Mouse (Mus musculus) limb, embryonic 10.5 days (tissue): ENCODE measurements around the gene Uri1. TPM values are rescaled to one million over a fixed set of nuclear protein-coding genes. Genes with fewer than 3 reads are reported as not detected.

Experiments used
- DNase-seq: peaks from one replicate; pipeline ENCODE4 v3.0.0-alpha.2; 2017; ENCODE audit warnings: low spot score
- H3K27ac ChIP-seq: fragments of 300-500 bp; sonication (generic); 2 replicates; pipeline ENCODE4 v1.5.1; 2016; ENCODE audit warnings: mild to moderate bottlenecking
- H3K27me3 ChIP-seq: fragments of 300-500 bp; sonication (generic); 2 replicates; pipeline ENCODE4 v1.6.1; 2016; ENCODE audit warnings: low read depth, mild to moderate bottlenecking; ENCODE audit not compliant: poor library complexity, severe bottlenecking
- H3K36me3 ChIP-seq: fragments of 300-500 bp; sonication (generic); 2 replicates; pipeline ENCODE4 v1.6.1; 2016; ENCODE audit warnings: mild to moderate bottlenecking, moderate library complexity
- H3K4me1 ChIP-seq: fragments of 300-500 bp; sonication (generic); 2 replicates; pipeline ENCODE4 v1.6.1; 2016
- H3K4me3 ChIP-seq: fragments of 300-500 bp; sonication (generic); 2 replicates; pipeline ENCODE4 v1.5.1; 2016; ENCODE audit warnings: mild to moderate bottlenecking, moderate library complexity
- H3K9me3 ChIP-seq: fragments of 300-500 bp; sonication (generic); replicated peaks from 2 replicates; pipeline ENCODE4 v1.6.1; 2016; ENCODE audit warnings: mild to moderate bottlenecking
- WGBS: fragments of 180-500 bp; shearing (Covaris S2); methylation state at CpG from one replicate; pipeline ENCODE4 v1.1.7; 2016; 5-methylcytosine and 5-hydroxymethylcytosine counted together
- polyA plus RNA-seq: library from polyadenylated mRNA; unstranded; fragments of >200 nt; fragmentation: Nextera tagmentation; extraction: Ambion mirVana; gene quantifications from 2 replicates; pipeline ENCODE4 v1.2.1, GENCODE M21; 2016

Uri1 gene
- polyA plus RNA-seq, 1 experiment from 2014 or later: 39.1 TPM

DNA sequence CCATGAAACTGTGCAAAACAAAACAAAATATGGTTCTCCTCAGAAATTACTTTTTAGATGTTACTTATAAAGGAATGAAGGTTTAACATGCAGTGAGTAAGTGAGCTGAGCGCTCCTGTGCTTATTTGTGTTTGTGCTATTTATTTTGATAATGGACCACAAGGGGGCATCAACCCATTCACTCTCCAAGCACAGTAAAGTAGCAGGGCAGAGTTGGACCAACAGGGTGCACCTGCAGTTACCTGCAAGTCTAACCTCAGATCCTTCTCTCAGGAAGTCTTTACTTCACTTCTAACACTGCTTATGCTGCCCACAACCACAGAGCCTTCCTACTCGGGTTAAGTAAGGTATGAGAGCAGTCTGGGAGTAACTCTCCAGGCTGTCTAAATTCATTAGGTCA, 23.7 kb downstream of the Uri1 start:
- H3K27me3 ChIP-seq: no peaks in the 10 kb centered on the region
- WGBS: 58% methylated on average over 2 of the region's 2 CpGs
- no peaks in the 10 kb centered on the region for H3K36me3 ChIP-seq
- no peaks in the 10 kb centered on the region for H3K9me3 ChIP-seq
- no peak for DNase-seq
- no peak overlapping the region for H3K27ac ChIP-seq
- H3K4me3 ChIP-seq: no peak overlapping the region
- H3K4me1 ChIP-seq: no peaks in the 10 kb centered on the region

DNA sequence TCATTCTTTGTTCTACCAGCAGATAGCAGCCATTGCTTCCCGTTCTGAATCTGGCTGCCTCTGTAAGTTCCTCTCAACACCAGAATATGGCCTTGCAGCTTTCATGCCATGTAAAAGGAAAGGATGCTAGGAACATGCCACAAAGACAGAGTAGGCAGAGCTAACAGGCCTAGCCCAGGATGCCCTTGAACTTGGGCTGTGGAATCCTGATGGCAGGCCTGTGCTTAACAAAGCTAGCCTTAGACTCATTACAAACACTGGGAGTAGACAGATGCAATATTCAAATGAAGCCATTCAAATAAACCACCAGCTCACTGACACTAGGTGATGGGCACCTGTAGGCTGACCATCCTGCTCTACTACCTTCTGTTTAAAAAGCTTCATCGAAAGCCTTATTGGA, 30.5 kb downstream of the Uri1 start:
- Histone ChIP-seq H3K4me3 (no peak overlapping the region), H3K27me3 (no peaks in the 10 kb centered on the region), H3K9me3 (no peaks in the 10 kb centered on the region), H3K4me1 (no peaks in the 10 kb centered on the region), H3K27ac (no peak overlapping the region), H3K36me3 (no peaks in the 10 kb centered on the region)
- DNase-seq: no peak
- WGBS: 91% methylated on average over 2 of the region's 2 CpGs

DNA sequence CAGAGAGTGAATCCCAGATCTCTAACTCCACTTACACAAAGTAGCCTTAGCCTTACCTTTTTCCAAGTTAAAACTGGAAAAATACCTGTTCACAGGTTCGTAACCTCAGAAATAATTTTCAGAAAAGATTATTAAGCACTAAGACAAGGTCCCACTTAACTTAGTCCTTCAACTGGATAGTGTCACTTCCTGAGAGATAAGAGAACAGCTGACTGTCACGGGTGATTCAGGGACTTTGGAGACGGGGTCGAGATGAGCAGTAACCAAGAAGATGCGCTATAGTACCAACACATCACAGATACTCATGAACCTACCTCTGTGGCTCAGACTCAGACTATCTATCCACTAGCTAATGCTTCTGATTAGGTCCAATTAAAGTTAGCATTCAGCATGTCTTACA, 38.5 kb downstream of the Uri1 start:
- Histone ChIP-seq H3K9me3 (no peaks in the 10 kb centered on the region), H3K27me3 (no peaks in the 10 kb centered on the region), H3K4me1 (no peaks in the 10 kb centered on the region), H3K27ac (no peak overlapping the region), H3K36me3 (peaks cover 10% of the 10 kb centered on the region), H3K4me3 (no peak overlapping the region)
- 86% methylated on average over 5 of the region's 5 CpGs for WGBS
- no peak for DNase-seq

DNA sequence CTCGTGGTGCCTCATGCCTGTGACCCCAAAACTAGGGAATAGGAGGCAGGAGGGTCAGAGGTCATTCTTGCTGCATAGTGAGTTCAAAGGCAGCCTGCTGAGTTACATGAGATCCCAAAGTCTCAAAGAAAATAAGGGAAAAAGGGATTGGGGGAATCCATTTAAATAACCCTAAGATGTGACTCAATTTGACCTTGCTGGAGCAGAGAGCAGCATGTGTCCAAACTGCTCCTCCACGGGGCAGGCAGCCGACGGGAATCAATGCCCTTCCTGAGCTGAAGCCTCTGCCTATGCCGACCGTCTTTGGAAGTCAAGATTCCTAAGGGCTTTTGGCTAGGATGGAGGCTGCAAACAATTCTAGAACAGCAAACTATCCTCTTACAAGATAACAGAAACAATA, 39.9 kb downstream of the Uri1 start:
- Histone ChIP-seq H3K9me3 (no peaks in the 10 kb centered on the region), H3K27ac (no peak overlapping the region), H3K36me3 (peaks cover 24% of the 10 kb centered on the region), H3K4me3 (no peak overlapping the region), H3K27me3 (no peaks in the 10 kb centered on the region), H3K4me1 (no peaks in the 10 kb centered on the region)
- 73% methylated on average over 6 of the region's 6 CpGs for WGBS
- no peak for DNase-seq

DNA sequence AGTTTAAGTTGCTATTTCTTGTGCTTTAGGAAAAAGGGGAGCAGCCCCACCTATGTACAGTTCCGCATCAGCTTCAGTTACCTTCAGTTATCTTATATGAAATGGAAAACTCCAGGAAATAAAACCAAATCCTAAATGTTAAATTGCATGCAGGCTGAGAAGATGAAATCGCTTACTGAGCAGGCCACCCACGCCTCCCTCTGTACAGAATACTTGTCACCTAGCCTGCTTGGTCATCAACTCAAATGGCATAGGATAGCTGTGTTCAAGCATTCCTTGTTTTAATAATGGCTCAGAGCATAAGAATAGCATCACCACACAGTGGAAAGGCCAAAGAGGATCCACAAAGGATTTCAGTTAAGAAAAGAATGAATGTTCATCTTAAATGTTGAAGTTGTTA, 43.6 kb downstream of the Uri1 start:
- WGBS: 94% methylated on average over 3 of the region's 3 CpGs
- Histone ChIP-seq H3K36me3 (peaks cover 34% of the 10 kb centered on the region), H3K27ac (no peak overlapping the region), H3K27me3 (no peaks in the 10 kb centered on the region), H3K4me3 (no peak overlapping the region), H3K4me1 (no peaks in the 10 kb centered on the region), H3K9me3 (no peaks in the 10 kb centered on the region)
- DNase-seq: no peak

DNA sequence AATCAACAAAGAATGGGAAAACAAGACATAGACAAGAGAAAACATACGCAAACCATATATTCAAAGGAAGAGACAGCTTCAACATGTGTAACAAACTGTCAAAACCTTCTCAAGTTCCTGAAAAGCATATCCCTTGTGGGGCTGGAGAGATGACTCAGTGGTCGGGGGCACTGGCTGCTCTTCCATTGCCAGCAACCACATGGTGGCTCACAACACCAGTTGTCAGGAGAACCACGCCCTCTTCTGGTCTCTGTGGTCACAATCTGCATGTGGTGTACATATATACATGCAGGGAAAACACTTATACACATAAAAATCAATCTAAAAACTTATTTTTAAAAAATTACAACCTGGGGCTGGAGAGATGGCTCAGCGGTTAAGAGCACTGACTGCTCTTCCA, 44.9 kb downstream of the Uri1 start:
- Histone ChIP-seq H3K27ac (no peak overlapping the region), H3K4me1 (no peaks in the 10 kb centered on the region), H3K9me3 (no peaks in the 10 kb centered on the region), H3K27me3 (no peaks in the 10 kb centered on the region), H3K4me3 (no peak overlapping the region), H3K36me3 (peaks cover 34% of the 10 kb centered on the region)
- WGBS: 89% methylated on average over 4 of the region's 4 CpGs
- DNase-seq: no peak

DNA sequence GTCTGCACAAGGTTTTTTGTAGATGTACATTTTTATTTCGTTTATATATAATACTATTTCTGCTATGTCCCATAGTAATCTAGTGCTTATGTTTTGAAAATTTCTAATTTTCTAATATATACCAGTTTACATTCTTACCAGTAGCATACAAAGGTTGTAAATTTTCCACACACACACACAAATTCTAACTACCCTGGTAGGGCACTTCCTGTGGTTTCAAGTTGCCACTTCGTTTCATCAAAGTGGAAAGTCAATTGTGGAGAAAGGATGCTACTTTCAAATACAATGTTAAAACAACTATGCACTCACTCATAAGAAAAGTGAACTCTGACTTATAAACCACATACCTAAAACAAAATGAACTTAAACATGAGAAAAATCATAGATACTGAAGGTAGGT, 45.7 kb downstream of the Uri1 start:
- H3K36me3 ChIP-seq: peaks cover 35% of the 10 kb centered on the region
- no peaks in the 10 kb centered on the region for H3K9me3 ChIP-seq
- no peak overlapping the region for H3K27ac ChIP-seq
- H3K4me1 ChIP-seq: no peaks in the 10 kb centered on the region
- H3K27me3 ChIP-seq: no peaks in the 10 kb centered on the region
- WGBS: 92% methylated on average over 2 of the region's 2 CpGs
- DNase-seq: no peak
- no peak overlapping the region for H3K4me3 ChIP-seq

DNA sequence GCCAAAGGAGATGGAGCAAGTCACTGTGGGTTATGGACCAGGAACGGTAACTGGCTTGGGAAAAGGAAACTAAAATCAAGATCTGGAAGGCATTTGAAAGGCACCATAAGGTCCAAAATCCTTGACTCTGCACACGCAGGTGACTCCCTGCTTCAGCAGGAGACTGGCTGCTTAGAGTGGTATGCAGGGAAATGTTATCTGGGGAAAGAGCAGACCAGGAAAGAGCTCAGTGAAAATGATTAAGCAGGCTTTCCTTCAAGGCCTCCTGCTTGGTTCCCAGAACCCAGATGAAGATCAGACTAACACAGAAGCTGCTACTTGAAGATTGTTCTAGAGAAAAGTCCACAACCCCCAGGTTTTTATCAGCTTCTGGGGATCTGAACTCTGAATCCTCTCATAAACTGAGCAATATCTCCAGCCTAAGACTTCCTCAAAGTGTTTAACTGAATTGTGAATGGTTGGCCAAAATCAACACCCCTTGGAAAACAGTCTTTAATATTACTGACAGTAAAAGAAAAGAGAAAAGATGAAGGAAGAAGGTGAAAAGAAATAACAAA, 50.3 kb downstream of the Uri1 start:
- Histone ChIP-seq H3K36me3 (peaks cover 12% of the 10 kb centered on the region), H3K4me3 (no peak overlapping the region), H3K9me3 (no peaks in the 10 kb centered on the region), H3K4me1 (peaks cover 28% of the 10 kb centered on the region), H3K27me3 (no peaks in the 10 kb centered on the region), H3K27ac (no peak overlapping the region)
- WGBS: 83% methylated on average over 2 of the region's 2 CpGs
- no peak for DNase-seq

DNA sequence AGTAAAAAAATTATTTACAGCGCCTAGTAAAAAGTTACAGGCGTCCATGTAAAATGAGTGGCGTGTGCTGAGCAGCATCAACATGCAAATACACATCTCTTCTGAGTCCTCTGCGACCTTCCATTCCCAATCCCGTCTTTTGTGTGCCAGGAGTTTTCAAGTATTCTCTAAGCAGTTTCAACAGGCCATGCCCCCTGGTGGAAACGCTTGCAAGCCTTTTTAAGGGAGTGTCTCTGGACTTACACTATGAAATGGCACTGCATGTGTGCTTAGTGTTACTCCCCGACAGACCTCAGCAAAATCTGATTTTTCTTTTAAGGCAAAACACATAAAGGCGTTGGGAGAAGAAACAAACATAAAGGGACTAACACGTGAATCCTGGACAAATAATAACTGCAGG, 50.8 kb downstream of the Uri1 start:
- peaks cover 12% of the 10 kb centered on the region for H3K36me3 ChIP-seq
- no peaks in the 10 kb centered on the region for H3K27me3 ChIP-seq
- no peak for DNase-seq
- H3K4me3 ChIP-seq: no peak overlapping the region
- WGBS: 83% methylated on average over 9 of the region's 9 CpGs
- H3K4me1 ChIP-seq: peaks cover 28% of the 10 kb centered on the region
- H3K9me3 ChIP-seq: no peaks in the 10 kb centered on the region
- no peak overlapping the region for H3K27ac ChIP-seq

DNA sequence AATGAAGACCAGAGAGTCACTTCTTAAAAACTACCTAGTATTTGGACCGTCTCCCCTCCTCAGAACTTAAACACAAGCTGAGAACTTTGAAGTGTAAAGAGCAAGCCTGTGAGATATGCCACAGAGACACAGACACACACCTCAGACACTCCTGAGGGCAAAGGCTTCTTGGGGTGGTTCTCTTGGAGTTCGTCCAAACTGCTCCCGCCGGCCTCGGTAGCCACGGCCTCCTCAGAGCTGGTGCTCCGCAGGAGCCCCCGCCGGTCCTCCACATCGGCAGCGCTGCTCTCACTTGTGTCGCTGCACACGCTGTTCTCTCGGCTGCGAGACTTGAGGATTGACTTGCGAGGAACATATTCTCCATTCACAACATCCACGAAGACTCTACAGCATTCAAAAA, 61.0 kb downstream of the Uri1 start:
- Histone ChIP-seq H3K27me3 (no peaks in the 10 kb centered on the region), H3K9me3 (no peaks in the 10 kb centered on the region), H3K4me1 (no peaks in the 10 kb centered on the region), H3K4me3 (no peak overlapping the region), H3K36me3 (peaks cover 76% of the 10 kb centered on the region), H3K27ac (no peak overlapping the region)
- 94% methylated on average over 17 of the region's 17 CpGs for WGBS
- DNase-seq: no peak

DNA sequence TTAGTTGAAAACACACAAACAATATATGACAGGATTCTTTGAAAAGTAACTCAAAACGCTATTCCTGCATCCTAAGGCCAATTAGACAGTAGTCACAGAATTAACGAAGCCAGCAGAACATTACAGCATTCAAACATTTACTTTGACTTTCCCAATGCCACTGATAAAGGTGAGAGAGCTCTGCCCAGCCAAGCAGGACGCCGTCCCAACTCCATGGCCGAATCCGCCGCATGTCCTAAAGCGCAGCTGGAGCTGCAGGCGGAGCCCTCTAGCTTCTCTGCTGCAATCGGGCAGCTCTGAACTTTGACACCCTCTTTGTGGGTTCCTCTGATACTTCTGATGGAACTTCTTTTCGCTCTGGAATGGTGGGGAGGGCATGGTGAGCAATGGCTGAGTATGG, 62.1 kb downstream of the Uri1 start:
- Histone ChIP-seq H3K27me3 (no peaks in the 10 kb centered on the region), H3K9me3 (no peaks in the 10 kb centered on the region), H3K27ac (no peak overlapping the region), H3K36me3 (peaks cover 80% of the 10 kb centered on the region), H3K4me3 (no peak overlapping the region), H3K4me1 (no peaks in the 10 kb centered on the region)
- no peak for DNase-seq
- 93% methylated on average over 11 of the region's 11 CpGs for WGBS

DNA sequence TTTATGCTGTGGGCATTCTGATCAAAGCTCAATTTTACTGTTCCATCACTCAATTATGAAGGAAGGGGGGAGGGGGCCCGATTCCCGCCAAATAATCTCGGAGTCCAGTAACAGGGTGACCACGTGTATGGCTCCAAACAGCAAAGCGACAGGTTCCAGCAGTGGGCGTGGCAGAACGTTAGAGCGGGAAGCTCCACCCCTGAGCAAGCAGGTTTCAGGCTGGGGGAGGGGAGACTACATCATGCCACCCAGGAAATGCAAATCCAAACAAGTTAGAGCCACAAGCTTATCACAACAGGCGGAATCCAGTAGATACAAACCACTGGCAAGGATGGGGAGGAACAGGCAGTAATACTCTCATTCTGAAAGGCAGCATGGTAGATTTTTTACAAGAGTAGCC, 71.5 kb downstream of the Uri1 start:
- H3K36me3 ChIP-seq: peaks cover 36% of the 10 kb centered on the region
- H3K27ac ChIP-seq: no peak overlapping the region
- H3K27me3 ChIP-seq: no peaks in the 10 kb centered on the region
- 87% methylated on average over 9 of the region's 9 CpGs for WGBS
- H3K4me1 ChIP-seq: no peaks in the 10 kb centered on the region
- no peak for DNase-seq
- H3K4me3 ChIP-seq: no peak overlapping the region
- H3K9me3 ChIP-seq: no peaks in the 10 kb centered on the region

DNA sequence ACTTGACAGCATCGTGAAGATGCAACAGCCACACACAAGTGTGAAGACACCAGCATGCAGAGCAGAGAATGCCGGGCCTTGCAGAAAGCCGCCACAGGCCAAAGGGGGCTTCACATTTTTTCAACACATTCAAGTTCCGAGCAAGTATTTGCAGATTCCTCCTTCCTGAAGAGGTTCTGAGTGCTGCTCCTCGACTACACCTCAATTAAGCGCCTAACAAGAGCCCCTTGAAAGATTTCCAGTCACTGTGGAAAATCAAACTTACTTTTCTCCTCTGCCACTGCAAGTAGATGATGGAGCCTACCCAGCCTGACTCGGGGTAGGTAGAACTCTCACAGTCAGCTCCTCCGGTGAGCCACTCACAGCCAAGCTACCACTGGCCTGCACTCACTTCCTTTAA, 86.9 kb downstream of the Uri1 start:
- Histone ChIP-seq H3K36me3 (peaks cover 9% of the 10 kb centered on the region), H3K4me1 (peaks cover 20% of the 10 kb centered on the region), H3K9me3 (no peaks in the 10 kb centered on the region), H3K27me3 (no peaks in the 10 kb centered on the region), H3K4me3 (no peak overlapping the region), H3K27ac (no peak overlapping the region)
- DNase-seq: no peak
- 85% methylated on average over 8 of the region's 8 CpGs for WGBS

DNA sequence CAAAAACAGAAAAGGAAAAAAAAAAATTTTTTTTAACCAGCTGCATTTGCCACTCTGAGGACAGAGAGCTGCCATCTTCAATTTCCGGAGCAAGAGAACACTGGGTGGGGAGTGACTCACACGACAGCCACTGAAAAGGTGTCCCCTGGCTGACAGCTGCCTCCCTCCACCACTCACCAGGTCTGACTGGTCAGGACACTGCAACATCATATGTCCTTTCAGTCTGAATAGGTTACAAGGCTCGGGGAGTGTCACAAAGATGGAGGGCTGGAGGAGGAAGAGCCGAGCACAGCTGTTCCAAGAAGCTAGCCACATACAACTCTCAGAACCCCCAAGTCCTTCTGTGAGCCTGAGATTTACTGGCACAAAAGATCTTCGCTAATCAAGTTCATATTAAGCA, 87.6 kb downstream of the Uri1 start:
- Histone ChIP-seq H3K4me3 (no peak overlapping the region), H3K27ac (no peak overlapping the region), H3K36me3 (peaks cover 9% of the 10 kb centered on the region), H3K9me3 (no peaks in the 10 kb centered on the region), H3K4me1 (peaks cover 22% of the 10 kb centered on the region), H3K27me3 (no peaks in the 10 kb centered on the region)
- DNase-seq: no peak
- WGBS: 86% methylated on average over 5 of the region's 5 CpGs
